Mouse (Mus musculus) E14TG2a.4 (cell line): ENCODE measurements around the gene Tchp.

Experiments
- H3K27me3 ChIP-seq: 2 replicates; pipeline ENCODE4 v1.6.1; 2014; ENCODE audit warnings: low read length, control low read depth; ENCODE audit not compliant: insufficient read depth
- H3K36me3 ChIP-seq: 2 replicates; pipeline ENCODE4 v1.6.1; 2014; ENCODE audit warnings: low read length, control low read depth; ENCODE audit not compliant: insufficient read depth
- H3K4me1 ChIP-seq: replicated peaks from 2 replicates; pipeline ENCODE4 v1.6.1; 2014; ENCODE audit warnings: low read depth, low read length, control low read depth
- H3K4me3 ChIP-seq: replicated peaks from 2 replicates; pipeline ENCODE4 v1.5.1; 2014; ENCODE audit warnings: mild to moderate bottlenecking, low read length
- H3K9me3 ChIP-seq: 2 replicates; pipeline ENCODE4 v1.6.1; 2014; ENCODE audit warnings: low read length, control low read depth
- CTCF ChIP-seq: conservative IDR thresholded peaks from 2 replicates; pipeline ENCODE4 v1.5.1; 2014; ENCODE audit warnings: low read length
- NANOG ChIP-seq: IDR thresholded peaks from 2 replicates; pipeline ENCODE4 v1.6.1; 2014; ENCODE audit warnings: borderline replicate concordance, low read length, mixed read lengths
- POU5F1 ChIP-seq: IDR thresholded peaks from 2 replicates; pipeline ENCODE4 v1.6.1; 2014; ENCODE audit warnings: low read length, borderline replicate concordance

Gene Tchp

DNA sequence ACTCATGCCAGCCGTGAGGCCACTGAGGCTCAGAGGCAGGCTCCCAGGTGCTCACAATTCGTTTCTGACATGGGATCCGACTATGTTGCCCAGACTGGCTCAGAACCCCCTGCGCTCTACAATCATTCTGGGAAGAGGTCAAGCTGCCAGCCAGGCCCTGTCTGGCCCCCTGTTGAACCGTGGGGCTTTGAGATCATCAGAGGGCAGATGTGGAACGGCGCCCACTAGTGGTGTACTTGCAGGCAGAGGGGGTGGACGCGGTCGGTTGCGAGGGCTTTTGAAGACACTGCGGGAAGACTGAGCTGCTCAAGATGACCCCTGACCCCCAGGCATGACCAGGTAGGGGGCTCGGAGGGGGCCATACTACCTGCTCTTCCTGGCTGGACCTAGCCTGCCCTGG lies 34.4 kb upstream of the Tchp start:
- Histone ChIP-seq H3K9me3 (no peaks in the 10 kb centered on the region), H3K27me3 (no peaks in the 10 kb centered on the region), H3K4me3 (peak overlapping the region; percentile 49; the same call in 1 of the 2 replicates), H3K36me3 (peaks cover 34% of the 10 kb centered on the region), H3K4me1 (peaks cover 75% of the 10 kb centered on the region)
- TF ChIP-seq POU5F1 (no peak), CTCF (peak; percentile 65), NANOG (no peak)

- Histone ChIP-seq H3K36me3 (peaks cover 37% of the 10 kb centered on the region), H3K4me3 (peak overlapping the region; percentile 49), H3K27me3 (no peaks in the 10 kb centered on the region), H3K9me3 (no peaks in the 10 kb centered on the region), H3K4me1 (peaks cover 75% of the 10 kb centered on the region)
- TF ChIP-seq POU5F1 (no peak), CTCF (no peak), NANOG (no peak)
Measured at GRCm38 (mm10) chr5:114674594-114674993, 33.0 kb upstream of the Tchp start.

DNA sequence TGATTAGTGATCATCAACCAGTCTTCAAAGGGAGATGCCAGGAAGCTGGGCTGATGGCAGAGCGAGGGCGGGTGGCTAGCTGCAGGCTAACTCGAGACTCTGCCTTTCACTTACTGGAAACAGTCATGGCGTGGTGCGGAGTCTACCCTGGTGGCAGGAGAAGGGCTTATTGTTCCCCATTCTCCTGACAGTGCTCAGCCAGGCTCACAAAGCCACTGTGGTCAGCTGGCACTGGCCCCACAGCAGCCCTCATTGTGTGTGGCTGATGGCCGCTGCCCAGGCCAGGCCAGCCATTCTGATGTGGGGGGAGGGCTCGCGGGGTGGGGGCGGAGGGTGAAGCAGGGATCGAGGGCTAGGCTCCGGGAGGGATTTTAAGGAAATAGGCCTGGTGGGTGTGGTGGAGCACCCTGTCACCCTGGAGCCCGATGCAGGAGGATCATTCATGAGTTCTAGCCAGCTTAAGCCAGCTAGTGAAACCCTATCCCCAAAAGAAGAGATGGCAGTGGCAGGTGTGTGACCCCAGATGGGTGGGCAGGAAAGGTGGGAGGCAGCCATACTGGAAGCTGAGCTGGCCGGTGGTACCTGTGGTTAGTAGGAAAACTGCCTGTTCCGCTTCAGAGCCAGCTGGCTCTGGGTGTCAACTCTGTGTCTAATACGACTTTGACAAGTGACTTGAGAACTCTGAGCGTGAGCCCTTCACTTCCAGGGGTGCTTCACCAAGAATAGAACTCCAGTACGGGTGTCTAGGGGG lies 27.5 kb upstream of the Tchp start:
- TF ChIP-seq NANOG (no peak), POU5F1 (no peak), CTCF (no peak)
- peak overlapping the region; percentile 58 for H3K4me3 ChIP-seq
- H3K4me1 ChIP-seq = peaks cover 71% of the 10 kb centered on the region
- H3K36me3 ChIP-seq = peaks cover 43% of the 10 kb centered on the region
- no peaks in the 10 kb centered on the region for H3K27me3 ChIP-seq
- H3K9me3 ChIP-seq = no peaks in the 10 kb centered on the region

DNA sequence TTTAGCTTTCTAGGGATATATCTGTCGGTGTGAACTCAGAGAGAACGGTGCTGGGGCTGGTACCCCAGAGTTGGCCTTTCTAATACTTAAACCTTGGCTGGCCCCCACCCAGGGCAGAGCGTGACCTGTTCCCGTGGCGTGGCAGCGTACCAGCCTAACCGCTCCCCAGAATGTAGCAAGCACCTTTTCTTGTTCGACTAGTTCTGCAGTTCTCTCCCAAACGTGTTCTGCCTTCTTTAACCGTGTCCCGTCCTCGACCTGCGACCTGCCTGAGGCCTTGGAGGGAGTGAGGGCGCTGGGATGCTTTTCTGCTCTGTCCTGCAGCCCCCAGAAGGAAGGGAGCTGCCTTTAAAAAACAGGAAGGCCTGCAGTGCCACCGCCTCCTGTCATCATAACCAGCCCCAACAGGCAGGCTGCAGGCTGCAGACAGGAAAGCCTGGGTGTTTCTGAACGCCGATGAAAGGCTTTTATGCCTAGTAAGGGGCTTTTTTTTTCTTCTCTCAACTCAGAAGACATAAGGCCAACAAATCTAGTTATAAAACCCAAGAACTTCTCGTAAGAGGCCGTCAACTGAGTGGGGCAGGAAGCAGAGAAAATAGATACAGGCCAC lies 26.8 kb upstream of the Tchp start:
- H3K4me1 ChIP-seq = peaks cover 69% of the 10 kb centered on the region
- H3K27me3 ChIP-seq = no peaks in the 10 kb centered on the region
- no peak for TF ChIP-seq POU5F1
- no peak for TF ChIP-seq NANOG
- no peak for TF ChIP-seq CTCF
- H3K36me3 ChIP-seq = peaks cover 41% of the 10 kb centered on the region
- H3K9me3 ChIP-seq = no peaks in the 10 kb centered on the region
- no peak overlapping the region for H3K4me3 ChIP-seq

GRCm38 (mm10) chr5:114681717-114682116 lies 25.8 kb upstream of the Tchp start:
- Histone ChIP-seq H3K9me3 (no peaks in the 10 kb centered on the region), H3K4me3 (no peak overlapping the region), H3K36me3 (peaks cover 31% of the 10 kb centered on the region), H3K4me1 (peaks cover 65% of the 10 kb centered on the region), H3K27me3 (no peaks in the 10 kb centered on the region)
- no peak for TF ChIP-seq NANOG
- TF ChIP-seq CTCF = no peak
- TF ChIP-seq POU5F1 = no peak

- Histone ChIP-seq H3K4me3 (no peak overlapping the region), H3K4me1 (peaks cover 66% of the 10 kb centered on the region), H3K27me3 (no peaks in the 10 kb centered on the region), H3K36me3 (0 out of 2 replicates have a peak, but pooled peaks cover 15% of the 10 kb centered on the region), H3K9me3 (no peaks in the 10 kb centered on the region)
- TF ChIP-seq NANOG (no peak), POU5F1 (no peak), CTCF (no peak)
Measured at GRCm38 (mm10) chr5:114685986-114686385, 21.6 kb upstream of the Tchp start.

- H3K4me3 ChIP-seq = 0 out of 2 replicates have a peak overlapping the region, but pooled peaks have one; percentile 17
- H3K4me1 ChIP-seq = peaks cover 67% of the 10 kb centered on the region
- TF ChIP-seq POU5F1 (no peak), CTCF (no peak), NANOG (no peak)
- H3K9me3 ChIP-seq = no peaks in the 10 kb centered on the region
- 0 out of 2 replicates have a peak, but pooled peaks cover 10% of the 10 kb centered on the region for H3K36me3 ChIP-seq
- H3K27me3 ChIP-seq = no peaks in the 10 kb centered on the region
Measured at GRCm38 (mm10) chr5:114686726-114687210, 20.8 kb upstream of the Tchp start.

GRCm38 (mm10) chr5:114687901-114688300 lies 19.7 kb upstream of the Tchp start:
- H3K4me1 ChIP-seq = peaks cover 68% of the 10 kb centered on the region
- H3K9me3 ChIP-seq = no peaks in the 10 kb centered on the region
- TF ChIP-seq POU5F1 = no peak
- TF ChIP-seq CTCF = no peak
- TF ChIP-seq NANOG = no peak
- H3K27me3 ChIP-seq = no peaks in the 10 kb centered on the region
- H3K4me3 ChIP-seq = no peak overlapping the region
- 0 out of 2 replicates have a peak, but pooled peaks cover under 1% of the 10 kb centered on the region for H3K36me3 ChIP-seq
